Mouse (Mus musculus) hindbrain, embryonic 11.5 days (tissue): Measurements from ENCODE around the gene Cfap74. TPM values are rescaled to one million over a fixed set of nuclear protein-coding genes. Genes with fewer than 3 reads are reported as not detected.

Source experiments
- ATAC-seq: fragments of 200-750 bp; cut with Nextera tagmentation; 2 replicates; pipeline ENCODE4 v1.8.0; 2017; ENCODE audit warnings: mild to moderate bottlenecking, moderate TSS enrichment, moderate library complexity; ENCODE audit not compliant: low FRiP score
- DNase-seq: peaks from one replicate; pipeline ENCODE4 v3.0.0-alpha.2; 2015; ENCODE audit warnings: low spot score
- H3K27ac ChIP-seq: fragments of 300-500 bp; sonication (generic); 2 replicates; pipeline ENCODE4 v1.5.1; 2014; ENCODE audit warnings: mild to moderate bottlenecking, low read depth, low read length
- H3K27me3 ChIP-seq: fragments of 300-500 bp; sonication (generic); 2 replicates; pipeline ENCODE4 v1.6.1; 2014; ENCODE audit warnings: mild to moderate bottlenecking, low read length, moderate library complexity, mixed read lengths; ENCODE audit not compliant: control insufficient read depth, insufficient read depth
- H3K36me3 ChIP-seq: fragments of 300-500 bp; sonication (generic); 2 replicates; pipeline ENCODE4 v1.6.1; 2014; ENCODE audit warnings: mild to moderate bottlenecking, low read length, moderate library complexity, mixed read lengths; ENCODE audit not compliant: control insufficient read depth, insufficient read depth
- H3K4me1 ChIP-seq: fragments of 300-500 bp; sonication (generic); replicated peaks from 2 replicates; pipeline ENCODE4 v1.6.1; 2014; ENCODE audit warnings: low read length, mixed read lengths; ENCODE audit not compliant: control insufficient read depth, insufficient read depth
- H3K4me2 ChIP-seq: fragments of 300-500 bp; sonication (generic); replicated peaks from 2 replicates; pipeline ENCODE4 v1.6.1; 2014; ENCODE audit warnings: mild to moderate bottlenecking, low read depth, low read length
- H3K4me3 ChIP-seq: fragments of 300-500 bp; sonication (generic); 2 replicates; pipeline ENCODE4 v1.5.1; 2014; ENCODE audit warnings: low read depth, low read length
- H3K9ac ChIP-seq: fragments of 300-500 bp; sonication (generic); 2 replicates; pipeline ENCODE4 v1.6.1; 2014; ENCODE audit warnings: low read depth, low read length
- H3K9me3 ChIP-seq: fragments of 300-500 bp; sonication (generic); 2 replicates; pipeline ENCODE4 v1.6.1; 2016; ENCODE audit warnings: low read length; ENCODE audit not compliant: control insufficient read depth
- WGBS: fragments of 180-500 bp; shearing (Covaris S2); extraction: QIAGEN DNeasy Blood & Tissue Kit; methylation state at CpG from one replicate; pipeline ENCODE4 v1.1.7; 2014; 5-methylcytosine and 5-hydroxymethylcytosine counted together
- polyA plus RNA-seq: library from polyadenylated mRNA; unstranded; fragments of >200 nt; fragmentation: Nextera tagmentation; extraction: Ambion mirVana; gene quantifications from 2 replicates; pipeline ENCODE4 v1.2.1, GENCODE M21; 2014

Cfap74 gene
- polyA plus RNA-seq, 1 experiment from 2014 or later = 6.8 TPM

GRCm38 (mm10) chr4:155482125-155482480 lies 73.1 kb downstream of the Cfap74 start:
- ATAC-seq = no peak
- Histone ChIP-seq H3K9ac (no peak overlapping the region), H3K27ac (no peak overlapping the region), H3K27me3 (no peaks in the 10 kb centered on the region), H3K36me3 (no peaks in the 10 kb centered on the region), H3K4me3 (no peak overlapping the region), H3K9me3 (no peaks in the 10 kb centered on the region), H3K4me2 (no peak overlapping the region), H3K4me1 (0 out of 2 replicates have a peak, but pooled peaks cover 2% of the 10 kb centered on the region)
- DNase-seq = no peak
- 94% methylated on average over 6 of the region's 6 CpGs for WGBS

- no peaks in the 10 kb centered on the region for H3K36me3 ChIP-seq
- 0 out of 2 replicates have a peak, but pooled peaks cover 2% of the 10 kb centered on the region for H3K4me1 ChIP-seq
- no peaks in the 10 kb centered on the region for H3K27me3 ChIP-seq
- no peak overlapping the region for H3K4me3 ChIP-seq
- H3K4me2 ChIP-seq = no peak overlapping the region
- ATAC-seq = no peak
- H3K9me3 ChIP-seq = no peaks in the 10 kb centered on the region
- no peak for DNase-seq
- 65% methylated on average over 8 of the region's 8 CpGs for WGBS
- H3K27ac ChIP-seq = no peak overlapping the region
- H3K9ac ChIP-seq = no peak overlapping the region
Measured at GRCm38 (mm10) chr4:155482733-155483540, 73.9 kb downstream of the Cfap74 start.

GRCm38 (mm10) chr4:155485521-155485920 lies 76.5 kb downstream of the Cfap74 start:
- no peak overlapping the region for H3K4me2 ChIP-seq
- no peaks in the 10 kb centered on the region for H3K9me3 ChIP-seq
- WGBS = 83% methylated on average over 3 of the region's 3 CpGs
- no peak for ATAC-seq
- H3K27me3 ChIP-seq = no peaks in the 10 kb centered on the region
- no peak overlapping the region for H3K27ac ChIP-seq
- no peak overlapping the region for H3K4me3 ChIP-seq
- no peak for DNase-seq
- no peaks in the 10 kb centered on the region for H3K36me3 ChIP-seq
- H3K4me1 ChIP-seq = 0 out of 2 replicates have a peak, but pooled peaks cover 6% of the 10 kb centered on the region
- H3K9ac ChIP-seq = no peak overlapping the region

- DNase-seq (no peak), ATAC-seq (no peak)
- Histone ChIP-seq H3K27ac (no peak overlapping the region), H3K9ac (no peak overlapping the region), H3K4me3 (no peak overlapping the region), H3K4me2 (no peak overlapping the region), H3K4me1 (0 out of 2 replicates have a peak, but pooled peaks cover 6% of the 10 kb centered on the region), H3K27me3 (no peaks in the 10 kb centered on the region), H3K36me3 (no peaks in the 10 kb centered on the region), H3K9me3 (no peaks in the 10 kb centered on the region)
- 58% methylated on average over 3 of the region's 3 CpGs for WGBS
Measured at GRCm38 (mm10) chr4:155487746-155488145, 78.8 kb downstream of the Cfap74 start.

- 79% methylated on average over 8 of the region's 8 CpGs for WGBS
- no peak overlapping the region for H3K4me3 ChIP-seq
- no peak overlapping the region for H3K4me2 ChIP-seq
- H3K9ac ChIP-seq = no peak overlapping the region
- no peak overlapping the region for H3K27ac ChIP-seq
- H3K27me3 ChIP-seq = no peaks in the 10 kb centered on the region
- H3K4me1 ChIP-seq = peaks cover 8% of the 10 kb centered on the region
- no peaks in the 10 kb centered on the region for H3K36me3 ChIP-seq
- no peaks in the 10 kb centered on the region for H3K9me3 ChIP-seq
- ATAC-seq (no peak), DNase-seq (peak; percentile 27)
Measured at GRCm38 (mm10) chr4:155488232-155489025, 79.4 kb downstream of the Cfap74 start.

DNA sequence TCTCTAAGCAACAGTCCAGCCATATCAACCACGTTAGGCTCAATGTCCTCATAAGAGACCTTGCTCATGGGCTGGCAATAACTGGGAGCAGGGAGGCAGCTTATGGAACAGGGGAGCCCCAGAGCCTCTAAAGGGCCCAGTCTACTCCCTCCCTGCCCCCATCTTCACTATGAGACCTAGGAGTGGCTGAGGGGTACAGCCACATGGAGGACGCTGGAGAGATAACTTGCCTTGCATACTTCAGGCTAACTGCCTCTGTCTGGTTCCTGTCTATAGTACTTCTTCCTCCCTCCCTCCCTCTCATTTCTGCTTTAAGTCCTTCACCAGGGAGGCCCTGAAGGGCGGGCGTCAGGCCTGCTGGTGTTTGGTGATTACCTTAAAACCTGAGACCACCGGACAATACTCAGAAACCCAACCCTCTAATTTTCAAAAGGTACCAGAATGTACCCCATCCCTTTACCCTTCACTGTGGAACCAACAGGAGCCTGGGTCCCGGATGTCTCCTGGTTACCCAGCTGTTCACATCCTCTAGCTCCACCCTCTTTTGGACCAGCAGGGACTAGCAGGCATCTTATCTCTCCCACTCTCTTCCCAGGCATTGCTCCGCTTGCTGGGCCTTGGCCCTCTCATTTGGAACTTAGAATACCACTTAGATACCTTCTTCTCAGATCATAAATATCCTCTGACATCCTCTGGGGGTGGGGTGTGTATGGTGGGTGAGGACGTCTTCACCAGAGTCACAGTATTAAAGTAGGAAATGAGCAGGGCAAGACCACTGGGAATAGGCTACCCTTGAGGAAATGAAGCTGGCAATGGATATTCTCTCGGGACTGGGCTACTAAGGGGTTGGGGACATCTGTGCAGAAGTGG lies 80.3 kb downstream of the Cfap74 start:
- H3K4me1 ChIP-seq = peaks cover 8% of the 10 kb centered on the region
- 85% methylated on average over 9 of the region's 9 CpGs for WGBS
- H3K9ac ChIP-seq = no peak overlapping the region
- no peak overlapping the region for H3K27ac ChIP-seq
- no peak overlapping the region for H3K4me2 ChIP-seq
- ATAC-seq (no peak), DNase-seq (no peak)
- H3K4me3 ChIP-seq = no peak overlapping the region
- no peaks in the 10 kb centered on the region for H3K27me3 ChIP-seq
- no peaks in the 10 kb centered on the region for H3K9me3 ChIP-seq
- H3K36me3 ChIP-seq = no peaks in the 10 kb centered on the region

DNA sequence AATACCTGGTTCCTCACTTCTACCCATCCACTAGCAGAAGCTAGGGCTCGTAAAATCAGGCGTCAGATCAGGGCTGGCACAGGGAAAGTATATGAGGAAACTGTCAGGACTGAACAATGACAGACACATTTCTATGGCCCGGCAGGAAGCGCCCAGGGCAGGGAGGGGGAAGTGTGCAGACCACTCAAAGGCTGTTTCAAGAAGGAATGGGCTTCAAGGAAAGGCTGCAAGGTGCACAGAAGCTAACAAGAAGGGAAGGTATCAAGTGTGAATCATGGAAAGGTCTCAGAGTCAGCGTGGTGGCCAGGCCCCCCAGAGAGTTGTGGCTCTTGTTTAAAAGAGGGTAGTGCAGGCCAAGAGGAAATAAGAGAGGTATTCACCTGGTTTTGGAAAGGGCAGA lies 81.5 kb downstream of the Cfap74 start:
- H3K9me3 ChIP-seq = no peaks in the 10 kb centered on the region
- peak; percentile 1; the same call in 1 of the 2 replicates for ATAC-seq
- H3K36me3 ChIP-seq = no peaks in the 10 kb centered on the region
- peak overlapping the region; percentile 100 for H3K4me3 ChIP-seq
- peaks cover 8% of the 10 kb centered on the region for H3K4me1 ChIP-seq
- H3K27me3 ChIP-seq = no peaks in the 10 kb centered on the region
- H3K9ac ChIP-seq = peak overlapping the region; percentile 100
- peak overlapping the region; percentile 67 for H3K4me2 ChIP-seq
- peak overlapping the region; percentile 91; the same call in 1 of the 2 replicates for H3K27ac ChIP-seq
- WGBS = 37% methylated on average over 5 of the region's 5 CpGs
- DNase-seq = peak; percentile 17

- peak within 1 kb of the TSS; percentile 100 for H3K4me3 ChIP-seq
- WGBS = 0% methylated on average over 29 of the region's 60 CpGs
- DNase-seq (peak; percentile 96), ATAC-seq (peak; percentile 87)
- H3K4me1 ChIP-seq = peaks cover 8% of the 10 kb centered on the region
- H3K36me3 ChIP-seq = no peaks in the 10 kb centered on the region
- H3K9me3 ChIP-seq = no peaks in the 10 kb centered on the region
- peak within 1 kb of the TSS; percentile 100 for H3K9ac ChIP-seq
- peak within 1 kb of the TSS; percentile 91 for H3K27ac ChIP-seq
- H3K27me3 ChIP-seq = no peaks in the 10 kb centered on the region
- H3K4me2 ChIP-seq = peak within 1 kb of the TSS; percentile 69
Measured at GRCm38 (mm10) chr4:155490990-155491504, 82.1 kb downstream of the Cfap74 start, which contains the start of gene Gnb1. TSS of gene Gnb1 (plus strand) at chr4:155491361.
